Mouse (Mus musculus) lung, embryonic 14.5 days (tissue): ENCODE data around the gene Tbl2. TPM values are rescaled to one million over a fixed set of nuclear protein-coding genes. Genes with fewer than 3 reads are reported as not detected.

Experiments
- ATAC-seq: fragments of 200-750 bp; cut with Nextera tagmentation; 2 replicates; pipeline ENCODE4 v1.8.0; 2017; ENCODE audit warnings: mild to moderate bottlenecking, moderate TSS enrichment, moderate library complexity; ENCODE audit not compliant: insufficient read depth
- DNase-seq: peaks from one replicate; pipeline ENCODE4 v3.0.0-alpha.2; 2015
- H3K27ac ChIP-seq: fragments of 300-500 bp; sonication (generic); 2 replicates; pipeline ENCODE4 v1.5.1; 2014; ENCODE audit warnings: low read depth, mild to moderate bottlenecking, moderate library complexity
- H3K27me3 ChIP-seq: fragments of 300-500 bp; sonication (generic); 2 replicates; pipeline ENCODE4 v1.6.1; 2014; ENCODE audit warnings: low read length, control low read depth; ENCODE audit not compliant: insufficient read depth
- H3K36me3 ChIP-seq: fragments of 300-500 bp; sonication (generic); 2 replicates; pipeline ENCODE4 v1.6.1; 2014; ENCODE audit warnings: control low read depth; ENCODE audit not compliant: insufficient read depth
- H3K4me1 ChIP-seq: fragments of 300-500 bp; sonication (generic); 2 replicates; pipeline ENCODE4 v1.6.1; 2014; ENCODE audit warnings: antibody characterized with exemption, control low read depth; ENCODE audit not compliant: insufficient read depth
- H3K4me2 ChIP-seq: fragments of 300-500 bp; sonication (generic); 2 replicates; pipeline ENCODE4 v1.6.1; 2014; ENCODE audit warnings: mild to moderate bottlenecking
- H3K4me3 ChIP-seq: fragments of 300-500 bp; sonication (generic); 2 replicates; pipeline ENCODE4 v1.5.1; 2014; ENCODE audit warnings: low read depth, low read length
- H3K9ac ChIP-seq: fragments of 300-500 bp; sonication (generic); 2 replicates; pipeline ENCODE4 v1.6.1; 2014
- H3K9me3 ChIP-seq: fragments of 300-500 bp; sonication (generic); 2 replicates; pipeline ENCODE4 v1.6.1; 2016; ENCODE audit warnings: low read depth, low read length, control low read depth
- CTCF ChIP-seq: IDR thresholded peaks from 2 replicates; pipeline ENCODE4 v1.5.1; 2016; ENCODE audit warnings: antibody characterized with exemption, low read depth
- WGBS: fragments of 180-500 bp; shearing (Covaris S2); extraction: QIAGEN DNeasy Blood & Tissue Kit; methylation state at CpG from one replicate; pipeline ENCODE4 v1.1.7; 2014; 5-methylcytosine and 5-hydroxymethylcytosine counted together
- polyA plus RNA-seq: library from polyadenylated mRNA; unstranded; fragments of >200 nt; fragmentation: Nextera tagmentation; extraction: Ambion mirVana; gene quantifications from 2 replicates; pipeline ENCODE4 v1.2.1, GENCODE M21; 2014

Tbl2 gene
- polyA plus RNA-seq, 1 experiment from 2014 or later = 22.5 TPM

DNA sequence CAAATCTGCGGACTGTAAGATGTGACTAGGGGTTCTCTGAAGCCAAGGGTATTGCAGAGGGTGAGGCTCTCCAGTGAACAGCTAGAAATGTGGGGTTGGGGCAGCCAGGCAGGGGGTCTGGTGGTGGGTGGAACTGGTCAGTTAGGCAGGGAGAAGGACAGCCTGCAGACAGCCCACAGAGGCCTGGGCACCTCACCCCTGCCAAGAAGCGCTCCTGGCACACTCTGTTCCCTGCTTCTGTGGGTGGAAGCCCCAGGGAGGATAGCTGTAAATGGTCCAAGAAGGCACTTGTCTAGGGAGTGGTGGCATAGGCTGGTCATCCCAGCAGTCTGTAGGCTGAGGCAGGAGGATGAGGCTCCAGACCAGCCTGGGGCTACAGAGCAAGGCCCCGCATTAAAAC lies 40.0 kb upstream of the Tbl2 start:
- Histone ChIP-seq H3K4me1 (no peaks in the 10 kb centered on the region), H3K27ac (no peak overlapping the region), H3K4me3 (no peak overlapping the region), H3K4me2 (no peak overlapping the region), H3K27me3 (peaks cover 39% of the 10 kb centered on the region), H3K36me3 (no peaks in the 10 kb centered on the region), H3K9ac (no peak overlapping the region), H3K9me3 (no peaks in the 10 kb centered on the region)
- TF ChIP-seq CTCF = no peak
- 81% methylated on average over 3 of the region's 3 CpGs for WGBS
- no peak for DNase-seq
- no peak for ATAC-seq

GRCm38 (mm10) chr5:135109976-135110375 lies 39.5 kb upstream of the Tbl2 start:
- 64% methylated on average over 6 of the region's 6 CpGs for WGBS
- Histone ChIP-seq H3K4me1 (no peaks in the 10 kb centered on the region), H3K27ac (no peak overlapping the region), H3K9me3 (no peaks in the 10 kb centered on the region), H3K4me3 (no peak overlapping the region), H3K9ac (no peak overlapping the region), H3K27me3 (peaks cover 39% of the 10 kb centered on the region), H3K36me3 (no peaks in the 10 kb centered on the region), H3K4me2 (no peak overlapping the region)
- DNase-seq = no peak
- no peak for ATAC-seq
- TF ChIP-seq CTCF = no peak

GRCm38 (mm10) chr5:135113782-135114181 lies 35.7 kb upstream of the Tbl2 start:
- TF ChIP-seq CTCF = no peak
- no peak for DNase-seq
- Histone ChIP-seq H3K27ac (no peak overlapping the region), H3K9ac (no peak overlapping the region), H3K9me3 (no peaks in the 10 kb centered on the region), H3K4me3 (no peak overlapping the region), H3K4me1 (no peaks in the 10 kb centered on the region), H3K4me2 (no peak overlapping the region), H3K27me3 (peaks cover 8% of the 10 kb centered on the region), H3K36me3 (no peaks in the 10 kb centered on the region)
- ATAC-seq = no peak
- 83% methylated on average over 12 of the region's 12 CpGs for WGBS

- Histone ChIP-seq H3K4me3 (no peak overlapping the region), H3K4me1 (no peaks in the 10 kb centered on the region), H3K9me3 (no peaks in the 10 kb centered on the region), H3K36me3 (no peaks in the 10 kb centered on the region), H3K27me3 (no peaks in the 10 kb centered on the region), H3K4me2 (no peak overlapping the region), H3K9ac (no peak overlapping the region), H3K27ac (no peak overlapping the region)
- WGBS = 78% methylated on average over 8 of the region's 8 CpGs
- DNase-seq = no peak
- ATAC-seq = no peak
- TF ChIP-seq CTCF = no peak
Measured at GRCm38 (mm10) chr5:135115241-135115640, 34.2 kb upstream of the Tbl2 start.

DNA sequence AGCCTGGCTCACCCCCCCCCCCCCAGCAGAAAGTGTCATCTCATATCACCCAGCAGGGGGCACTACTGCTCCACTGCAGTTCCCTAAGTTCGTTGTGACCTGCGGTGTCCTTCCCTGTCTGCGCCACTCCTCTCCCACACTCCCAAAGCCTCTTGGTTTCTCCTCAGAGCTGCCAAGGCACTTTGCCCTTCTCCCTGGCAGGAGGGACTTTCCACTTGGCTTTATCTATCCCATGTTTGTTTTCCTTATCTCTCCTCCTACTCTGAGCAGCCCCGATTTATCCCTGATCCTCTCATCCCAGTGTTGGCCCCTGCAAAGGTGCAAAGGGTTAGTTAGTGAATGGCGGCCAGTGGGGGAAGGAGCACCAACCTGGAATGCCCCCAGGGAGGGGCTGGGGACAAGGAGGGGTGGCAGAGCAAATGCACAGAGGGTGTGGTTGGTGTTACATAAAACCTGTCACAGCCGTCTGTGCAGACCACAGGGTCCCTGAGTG lies 30.8 kb upstream of the Tbl2 start:
- TF ChIP-seq CTCF = peak; percentile 89
- H3K4me1 ChIP-seq = no peaks in the 10 kb centered on the region
- H3K9me3 ChIP-seq = no peaks in the 10 kb centered on the region
- H3K27ac ChIP-seq = no peak overlapping the region
- H3K9ac ChIP-seq = no peak overlapping the region
- peaks cover 10% of the 10 kb centered on the region; the same call in 1 of the 2 replicates for H3K27me3 ChIP-seq
- no peaks in the 10 kb centered on the region for H3K36me3 ChIP-seq
- peak; percentile 60; the same call in 1 of the 2 replicates for ATAC-seq
- WGBS = 6% methylated on average over 6 of the region's 6 CpGs
- H3K4me2 ChIP-seq = no peak overlapping the region
- H3K4me3 ChIP-seq = no peak overlapping the region
- DNase-seq = peak; percentile 77

DNA sequence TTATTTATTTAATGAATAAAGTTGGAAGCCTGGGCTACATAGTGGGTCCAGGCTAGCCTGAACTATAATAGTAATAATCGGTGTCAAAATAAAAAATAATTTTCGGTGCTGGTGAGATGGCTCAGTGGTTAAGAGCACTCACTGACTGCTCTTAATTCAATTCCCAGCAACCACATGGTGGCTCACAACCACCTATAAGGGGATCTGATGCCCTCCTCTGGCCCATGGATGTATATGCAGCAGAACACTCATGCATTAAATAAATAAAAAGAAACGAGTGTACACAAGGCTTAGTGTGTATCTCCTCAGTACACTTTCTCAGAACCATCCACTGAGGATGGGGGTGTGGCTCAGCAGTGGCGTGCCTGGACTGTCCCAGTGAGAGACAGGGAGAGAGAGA lies 28.7 kb upstream of the Tbl2 start:
- Histone ChIP-seq H3K4me2 (no peak overlapping the region), H3K9me3 (no peaks in the 10 kb centered on the region)
- peak; percentile 29 for DNase-seq

GRCm38 (mm10) chr5:135126121-135126520 lies 23.3 kb upstream of the Tbl2 start:
- H3K4me3 ChIP-seq = no peak overlapping the region
- H3K9ac ChIP-seq = no peak overlapping the region
- no peak for TF ChIP-seq CTCF
- H3K36me3 ChIP-seq = no peaks in the 10 kb centered on the region
- H3K27me3 ChIP-seq = peaks cover 10% of the 10 kb centered on the region; the same call in 1 of the 2 replicates
- no peak for ATAC-seq
- H3K27ac ChIP-seq = no peak overlapping the region
- 53% methylated on average over 6 of the region's 6 CpGs for WGBS
- no peak overlapping the region for H3K4me2 ChIP-seq
- H3K4me1 ChIP-seq = no peaks in the 10 kb centered on the region
- DNase-seq = no peak
- H3K9me3 ChIP-seq = no peaks in the 10 kb centered on the region

More for the DNA sequence above, 28.7 kb upstream of the Tbl2 start:
- no peak overlapping the region for H3K27ac ChIP-seq
- peaks cover 10% of the 10 kb centered on the region; the same call in 1 of the 2 replicates for H3K27me3 ChIP-seq
- 53% methylated on average over 4 of the region's 4 CpGs for WGBS
- no peaks in the 10 kb centered on the region for H3K36me3 ChIP-seq
- H3K9ac ChIP-seq = no peak overlapping the region
- no peak for ATAC-seq
- no peaks in the 10 kb centered on the region for H3K4me1 ChIP-seq
- no peak overlapping the region for H3K4me3 ChIP-seq
- peak; percentile 20; the same call in 1 of the 2 replicates for TF ChIP-seq CTCF
